Mouse (Mus musculus): ENCODE measurements around the gene Ccdc27. TPM values are rescaled to one million over a fixed set of nuclear protein-coding genes. Genes with fewer than 3 reads are reported as not detected.

The Ccdc27 gene
- polyA plus RNA-seq (2012; rRNA removed), result not detected in 2 replicates

DNA sequence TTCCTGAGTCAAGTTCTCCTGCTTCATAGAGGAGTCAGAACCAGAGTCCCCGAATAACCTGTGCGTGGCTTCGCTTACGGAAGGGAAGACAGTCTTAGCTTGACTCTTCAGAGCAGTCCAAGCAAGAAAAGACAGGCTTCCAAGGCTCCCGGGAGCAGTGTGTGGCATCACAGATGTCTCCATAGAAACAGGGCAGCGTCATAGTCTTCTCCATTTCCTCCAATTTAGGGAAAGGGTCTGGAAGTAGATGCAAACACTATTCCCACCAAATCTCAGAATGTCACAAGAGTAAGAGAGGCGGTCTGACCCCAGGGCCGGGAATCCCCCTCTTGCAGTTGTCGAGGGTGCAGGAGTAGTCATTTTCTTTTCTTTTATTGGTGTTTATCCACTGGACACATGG lies at the start of gene Ccdc27:
Ccdc27 (minus strand) TSS at position 101 of the 400 bp plus-strand sequence.
- TF ChIP-seq POLR2A (IDR thresholded peaks at IDR 0.05; ENCODE audit: borderline replicate concordance, extremely low read depth, insufficient read depth, insufficient read length, poor library complexity, severe bottlenecking) (no peak), CTCF (IDR thresholded peaks at IDR 0.05; ENCODE audit: borderline replicate concordance, extremely low read depth, insufficient read depth, insufficient read length) (no peak)
- no peak for DNase-seq (ENCODE audit: low read depth)

DNA sequence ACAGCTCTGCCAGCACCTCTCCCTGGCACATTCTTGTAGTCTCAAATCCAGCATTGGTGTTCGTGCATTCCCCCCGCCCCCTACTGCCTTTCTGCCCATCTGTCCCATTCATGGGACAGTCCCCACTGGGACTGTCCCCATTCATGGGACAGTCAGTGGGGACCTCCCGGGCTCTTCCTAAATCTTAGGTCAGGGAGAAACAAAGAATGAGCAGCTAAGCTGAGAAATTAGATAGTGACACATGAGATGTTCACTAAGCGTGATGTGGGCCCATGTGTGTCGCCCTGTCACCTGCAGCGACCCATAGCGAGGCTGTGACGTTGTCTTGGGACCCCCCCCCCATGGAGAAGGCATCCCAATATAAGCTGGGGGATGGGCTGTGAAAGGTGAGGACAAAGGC lies 48.9 kb upstream of the Ccdc27 start:
- no peak for DNase-seq (ENCODE audit: low read depth)
- TF ChIP-seq CTCF (IDR thresholded peaks at IDR 0.05; ENCODE audit: borderline replicate concordance, extremely low read depth, insufficient read depth, insufficient read length), result no peak
- TF ChIP-seq POLR2A (IDR thresholded peaks at IDR 0.05; ENCODE audit: borderline replicate concordance, extremely low read depth, insufficient read depth, insufficient read length, poor library complexity, severe bottlenecking), result no peak

DNA sequence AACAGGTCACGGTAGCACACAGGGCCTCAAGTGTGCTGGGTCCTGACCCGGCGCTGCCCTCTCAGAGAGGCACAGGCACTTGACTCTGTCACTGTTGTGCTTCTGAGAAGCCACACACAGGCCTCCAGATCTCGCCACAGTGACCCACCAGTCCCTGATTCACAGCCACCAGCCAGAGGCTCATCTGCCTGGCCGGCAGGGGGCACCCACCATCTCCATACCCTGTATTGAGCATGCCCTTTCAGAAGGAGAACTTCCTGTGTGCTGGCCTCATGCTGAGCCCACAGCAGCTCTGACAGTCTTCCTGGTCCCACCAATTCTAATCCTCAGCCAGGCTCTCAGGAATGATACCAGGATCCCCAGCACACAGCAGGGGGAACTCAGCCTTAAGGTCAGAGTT lies 46.7 kb upstream of the Ccdc27 start:
- no peak for DNase-seq (ENCODE audit: low read depth)
- TF ChIP-seq POLR2A (IDR thresholded peaks at IDR 0.05; ENCODE audit: borderline replicate concordance, extremely low read depth, insufficient read depth, insufficient read length, poor library complexity, severe bottlenecking), result no peak
- TF ChIP-seq CTCF (IDR thresholded peaks at IDR 0.05; ENCODE audit: borderline replicate concordance, extremely low read depth, insufficient read depth, insufficient read length), result 0 out of 2 replicates have a peak, but pooled peaks have one; percentile 9

DNA sequence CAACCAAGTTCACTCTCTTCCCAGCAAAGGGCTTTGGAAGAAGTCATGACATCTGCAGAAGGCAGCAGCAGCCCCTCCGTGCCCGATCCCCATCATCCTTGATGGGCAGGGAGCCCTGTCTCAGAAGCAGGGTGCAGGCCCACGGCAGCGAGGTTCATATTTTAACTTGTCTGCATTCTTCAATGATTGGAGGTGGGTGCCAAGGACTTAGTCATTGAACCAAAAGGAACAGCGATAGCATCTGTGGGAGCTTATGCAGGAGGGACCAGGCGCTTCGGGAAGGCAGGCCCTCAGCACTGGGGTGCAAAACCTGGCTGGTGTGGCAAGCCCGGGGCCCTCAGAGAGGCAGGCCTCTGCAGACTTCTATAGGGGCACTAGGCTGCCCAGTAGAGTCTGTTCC lies 44.0 kb upstream of the Ccdc27 start:
- no peak for DNase-seq (ENCODE audit: low read depth)
- TF ChIP-seq CTCF (IDR thresholded peaks at IDR 0.05; ENCODE audit: borderline replicate concordance, extremely low read depth, insufficient read depth, insufficient read length) (no peak), POLR2A (IDR thresholded peaks at IDR 0.05; ENCODE audit: borderline replicate concordance, extremely low read depth, insufficient read depth, insufficient read length, poor library complexity, severe bottlenecking) (no peak)

DNA sequence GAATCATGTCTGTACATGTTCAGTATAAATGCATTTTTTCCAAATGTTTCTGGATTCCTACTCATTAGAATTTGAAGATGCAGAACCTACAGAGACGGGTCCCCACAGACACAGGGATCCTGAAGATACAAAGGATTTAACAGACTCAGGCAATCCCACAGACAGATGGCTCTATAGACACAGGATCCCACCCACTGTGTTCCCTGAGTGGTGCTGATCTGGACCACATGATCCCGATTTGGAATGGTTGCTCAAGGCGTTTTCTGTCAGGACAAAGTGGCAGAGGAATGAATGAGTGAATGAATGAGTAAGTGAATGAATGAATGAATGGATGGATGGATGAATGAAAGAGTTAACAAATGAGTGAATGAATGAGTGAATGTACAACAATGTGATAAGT lies 43.4 kb upstream of the Ccdc27 start:
- TF ChIP-seq CTCF (IDR thresholded peaks at IDR 0.05; ENCODE audit: borderline replicate concordance, extremely low read depth, insufficient read depth, insufficient read length) (no peak), POLR2A (IDR thresholded peaks at IDR 0.05; ENCODE audit: borderline replicate concordance, extremely low read depth, insufficient read depth, insufficient read length, poor library complexity, severe bottlenecking) (no peak)
- peak; percentile 13 for DNase-seq (ENCODE audit: low read depth)

DNA sequence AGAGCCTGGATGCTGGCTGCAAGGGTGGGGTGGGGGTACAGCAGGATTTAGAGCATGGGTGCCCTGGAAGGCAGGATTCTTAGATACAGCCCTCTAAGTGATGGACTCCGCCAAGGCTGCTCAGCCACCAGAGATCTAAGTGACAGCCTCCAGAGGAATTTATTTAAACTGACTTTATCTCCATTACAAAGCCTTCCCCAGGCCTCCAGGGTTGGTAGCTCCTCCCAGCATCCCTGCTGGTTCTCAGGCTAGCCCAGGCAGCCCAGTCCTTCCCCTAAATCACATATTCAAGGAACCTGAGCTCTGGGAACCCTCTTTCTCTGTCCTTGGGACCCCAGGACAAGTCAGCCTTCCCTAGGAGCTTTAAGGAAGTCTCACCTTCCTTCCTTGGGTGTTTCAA lies 39.5 kb upstream of the Ccdc27 start:
- TF ChIP-seq POLR2A (IDR thresholded peaks at IDR 0.05; ENCODE audit: borderline replicate concordance, extremely low read depth, insufficient read depth, insufficient read length, poor library complexity, severe bottlenecking), result no peak
- no peak for TF ChIP-seq CTCF (IDR thresholded peaks at IDR 0.05; ENCODE audit: borderline replicate concordance, extremely low read depth, insufficient read depth, insufficient read length)
- no peak for DNase-seq (ENCODE audit: low read depth)

DNA sequence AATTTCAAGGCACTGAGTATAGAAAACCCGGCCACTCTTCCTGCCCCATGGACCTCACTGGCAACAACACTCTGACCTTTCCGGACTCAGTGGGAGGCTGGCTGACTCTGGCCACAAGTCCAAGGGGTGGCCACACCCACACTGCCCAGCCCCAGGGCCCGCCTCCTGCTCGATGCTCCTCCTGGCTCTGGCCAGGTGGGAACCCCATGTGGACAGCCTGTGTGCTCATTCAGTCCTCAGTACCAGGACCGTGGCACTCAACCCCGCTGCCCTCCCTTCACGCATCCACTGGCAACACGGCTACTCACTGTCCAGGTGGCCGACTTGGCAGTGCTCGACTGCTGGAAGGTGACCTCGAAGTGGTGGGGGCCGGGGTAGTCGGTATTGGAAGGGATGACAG lies 38.5 kb upstream of the Ccdc27 start:
- no peak for DNase-seq (ENCODE audit: low read depth)
- TF ChIP-seq POLR2A (IDR thresholded peaks at IDR 0.05; ENCODE audit: borderline replicate concordance, extremely low read depth, insufficient read depth, insufficient read length, poor library complexity, severe bottlenecking), result no peak
- TF ChIP-seq CTCF (IDR thresholded peaks at IDR 0.05; ENCODE audit: borderline replicate concordance, extremely low read depth, insufficient read depth, insufficient read length), result no peak

DNA sequence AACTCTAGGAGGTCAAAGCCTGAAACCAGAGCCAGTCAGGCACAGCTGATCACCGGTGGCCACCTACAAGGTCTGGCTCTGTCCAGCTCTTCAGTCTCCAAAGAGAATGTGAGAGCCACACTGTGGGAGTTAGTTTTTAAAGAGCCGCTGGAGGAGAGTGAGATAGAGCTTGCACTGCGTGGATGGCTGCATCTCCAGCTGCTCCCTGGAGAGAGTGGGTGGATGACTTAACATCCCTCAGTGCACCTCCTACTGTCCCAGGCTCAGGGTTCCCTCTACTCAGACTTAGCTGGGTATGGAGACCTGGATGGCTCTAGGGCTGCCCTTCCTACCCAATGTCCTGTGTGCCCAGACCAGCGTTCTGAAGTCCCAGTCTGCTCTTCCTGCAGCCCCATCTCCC lies 37.7 kb upstream of the Ccdc27 start:
- DNase-seq (ENCODE audit: low read depth), result no peak
- TF ChIP-seq CTCF (IDR thresholded peaks at IDR 0.05; ENCODE audit: borderline replicate concordance, extremely low read depth, insufficient read depth, insufficient read length), result no peak
- no peak for TF ChIP-seq POLR2A (IDR thresholded peaks at IDR 0.05; ENCODE audit: borderline replicate concordance, extremely low read depth, insufficient read depth, insufficient read length, poor library complexity, severe bottlenecking)

DNA sequence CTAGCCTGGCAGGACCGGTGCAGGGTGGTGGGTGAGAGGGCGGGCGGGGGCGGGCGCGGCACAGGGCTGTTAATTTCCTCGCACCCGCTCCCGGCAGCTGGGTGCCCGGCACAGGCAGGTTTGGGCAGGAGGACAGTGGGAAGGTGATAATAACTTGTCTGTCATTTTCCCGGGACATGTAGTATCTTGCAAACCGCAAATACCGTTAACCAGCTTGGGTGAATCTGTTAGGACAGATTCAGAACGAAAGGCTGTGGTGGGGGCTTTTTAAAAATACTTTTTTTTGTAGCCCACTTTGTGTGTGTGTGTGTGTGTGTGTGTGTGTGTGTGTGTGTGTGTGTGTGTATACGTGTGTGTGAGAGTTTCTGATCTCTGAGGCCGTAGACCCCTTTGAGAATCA lies 29.5 kb upstream of the Ccdc27 start:
- DNase-seq (ENCODE audit: low read depth), result peak; percentile 32
- TF ChIP-seq CTCF (IDR thresholded peaks at IDR 0.05; ENCODE audit: borderline replicate concordance, extremely low read depth, insufficient read depth, insufficient read length), result no peak
- TF ChIP-seq POLR2A (IDR thresholded peaks at IDR 0.05; ENCODE audit: borderline replicate concordance, extremely low read depth, insufficient read depth, insufficient read length, poor library complexity, severe bottlenecking), result no peak

DNA sequence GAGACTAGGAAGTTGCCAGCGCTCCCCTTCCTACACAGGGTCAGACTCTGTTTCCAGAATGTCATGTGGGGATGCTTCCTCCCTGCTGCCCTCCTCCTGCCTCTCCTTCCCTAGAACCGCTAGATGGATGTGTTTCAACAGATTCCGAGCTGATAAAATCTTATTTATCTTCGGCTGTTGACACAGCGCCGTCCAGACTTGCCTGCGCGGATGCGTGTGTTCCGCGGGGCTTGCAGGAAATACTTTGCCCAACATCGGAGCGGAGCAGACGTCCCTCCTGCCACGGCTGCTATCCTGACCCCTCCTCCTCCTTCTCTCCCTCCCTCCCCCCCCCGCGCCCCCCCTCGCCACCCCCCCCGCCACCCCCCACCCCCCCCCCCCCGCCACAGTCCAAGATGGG lies 29.0 kb upstream of the Ccdc27 start:
- peak; percentile 39 for DNase-seq (ENCODE audit: low read depth)
- TF ChIP-seq CTCF (IDR thresholded peaks at IDR 0.05; ENCODE audit: borderline replicate concordance, extremely low read depth, insufficient read depth, insufficient read length), result no peak
- no peak for TF ChIP-seq POLR2A (IDR thresholded peaks at IDR 0.05; ENCODE audit: borderline replicate concordance, extremely low read depth, insufficient read depth, insufficient read length, poor library complexity, severe bottlenecking)

DNA sequence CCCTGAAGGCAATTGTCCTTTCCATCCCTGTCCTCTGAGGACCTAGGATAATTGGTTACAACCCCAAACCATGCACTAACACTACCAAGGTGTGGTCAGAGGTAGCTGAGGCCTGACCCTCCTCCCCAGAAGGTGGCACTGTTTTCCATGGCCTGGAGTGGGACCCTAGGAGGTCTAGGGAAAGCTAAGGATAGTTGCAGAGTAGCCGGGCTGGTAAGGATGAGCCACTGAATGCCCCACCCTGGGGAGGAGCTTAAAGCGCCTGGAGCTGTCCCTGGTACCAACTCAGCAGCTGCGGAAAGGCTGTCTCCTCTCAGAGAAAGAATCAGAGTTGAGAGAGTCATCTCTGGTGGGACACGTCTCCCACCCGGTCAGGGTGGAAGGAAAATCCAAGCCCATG lies 28.4 kb upstream of the Ccdc27 start:
- TF ChIP-seq POLR2A (IDR thresholded peaks at IDR 0.05; ENCODE audit: borderline replicate concordance, extremely low read depth, insufficient read depth, insufficient read length, poor library complexity, severe bottlenecking) (no peak), CTCF (IDR thresholded peaks at IDR 0.05; ENCODE audit: borderline replicate concordance, extremely low read depth, insufficient read depth, insufficient read length) (peak; percentile 36; the same call in 1 of the 2 replicates)

DNA sequence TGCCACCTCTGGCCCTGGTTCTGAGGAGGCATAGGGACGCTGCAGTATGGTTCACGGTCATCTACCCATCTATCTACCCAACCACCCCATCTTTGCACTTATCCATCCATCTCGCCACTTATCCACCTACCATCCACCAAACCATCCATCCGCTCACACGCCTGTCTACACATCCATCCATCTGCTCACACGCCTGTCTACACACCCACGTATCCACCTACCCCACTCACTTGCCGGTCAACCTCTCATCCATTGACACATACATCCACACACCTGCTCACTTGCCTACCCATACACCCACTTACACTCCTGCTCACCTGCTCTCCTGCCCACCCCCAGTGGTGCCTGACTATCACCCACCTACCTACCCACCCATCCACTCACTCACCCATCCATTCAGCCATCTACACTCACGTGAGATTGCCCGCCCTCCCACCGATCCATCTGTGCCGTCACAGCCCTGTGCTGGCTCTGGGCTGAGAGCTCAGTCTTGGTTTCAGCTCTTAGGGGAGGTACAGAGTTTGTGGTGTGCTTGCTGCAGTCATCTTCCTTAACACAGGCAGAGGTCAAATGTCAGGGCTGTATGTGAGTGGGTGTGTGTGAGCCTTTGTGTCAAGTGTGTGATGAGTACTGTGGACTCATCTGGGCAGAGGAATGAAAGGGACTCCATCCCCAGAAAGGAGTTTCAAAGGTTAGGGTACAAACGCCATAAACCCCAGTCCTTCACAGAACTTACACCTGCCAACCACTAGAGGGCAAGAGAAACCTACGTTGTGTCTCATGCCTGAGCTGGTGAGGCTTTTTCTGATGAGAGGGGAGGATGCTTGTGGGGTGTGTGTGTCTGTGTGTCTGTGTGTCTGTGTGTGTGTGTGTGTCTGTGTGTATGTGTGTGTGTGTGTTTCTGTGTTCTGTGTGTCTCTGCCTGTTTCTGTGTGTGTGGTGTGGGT lies 22.6 kb upstream of the Ccdc27 start:
- peak; percentile 71 for DNase-seq (ENCODE audit: low read depth)
- TF ChIP-seq POLR2A (IDR thresholded peaks at IDR 0.05; ENCODE audit: borderline replicate concordance, extremely low read depth, insufficient read depth, insufficient read length, poor library complexity, severe bottlenecking) (no peak), CTCF (IDR thresholded peaks at IDR 0.05; ENCODE audit: borderline replicate concordance, extremely low read depth, insufficient read depth, insufficient read length) (peak; percentile 87)

More for the DNA sequence above, 28.4 kb upstream of the Ccdc27 start:
- peak; percentile 14 for DNase-seq (ENCODE audit: low read depth)
